Mouse (Mus musculus) embryo, embryonic 10.5 days (tissue): ENCODE data around the gene Dock4.

Source experiments
- DNase-seq: peaks from one replicate; pipeline ENCODE4 v3.0.0-alpha.2; 2015; ENCODE audit warnings: low spot score

The Dock4 gene

DNA sequence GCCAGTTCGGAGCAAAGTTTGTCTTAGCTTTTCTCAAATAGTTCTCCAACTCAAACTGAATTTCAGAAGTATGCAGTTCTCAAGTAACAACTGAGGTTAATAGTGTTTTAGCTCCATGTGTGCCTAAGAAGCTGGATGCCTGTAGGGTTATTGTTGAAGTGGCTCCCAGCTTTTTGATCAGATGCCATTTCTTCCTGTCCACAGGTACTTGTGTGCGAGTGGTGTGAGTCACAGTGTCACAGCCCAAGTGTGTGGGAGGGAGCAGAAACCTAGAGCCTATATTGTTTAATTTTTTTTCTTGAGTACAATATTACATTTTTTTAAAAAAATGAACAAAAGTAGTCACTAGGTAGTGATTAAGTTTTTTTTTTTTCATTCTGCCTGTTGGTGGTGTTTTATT is 313.5 kb downstream of the Dock4 start:
- no peak for DNase-seq

DNA sequence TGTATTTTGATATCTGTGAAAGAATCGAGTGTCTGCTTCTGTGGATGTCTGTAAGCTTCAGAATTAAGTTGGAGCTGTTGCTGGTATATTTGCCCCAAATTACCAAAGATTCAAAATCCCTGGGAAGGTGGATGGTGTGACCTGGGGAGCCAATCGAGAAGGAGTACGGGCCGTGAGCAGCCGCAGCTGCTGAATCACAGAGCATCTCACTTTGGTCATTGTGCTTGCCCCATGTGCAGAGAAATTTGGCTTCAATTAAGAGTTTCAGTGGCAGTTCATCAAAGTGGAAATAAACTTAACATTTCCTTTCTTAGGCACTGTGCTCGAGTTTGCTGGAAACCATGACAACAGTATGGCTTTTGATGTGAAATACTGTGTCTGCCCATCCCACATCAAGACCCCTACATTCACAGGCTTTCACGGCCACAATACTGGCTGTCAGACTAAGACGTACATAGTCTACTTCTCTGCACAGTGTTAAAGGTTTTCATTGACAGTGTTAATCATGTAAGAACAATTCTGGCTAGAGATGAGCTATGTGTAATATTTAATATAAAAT is 321.6 kb downstream of the Dock4 start:
- no peak for DNase-seq

- DNase-seq, result no peak
These were observed 327.3 kb downstream of the Dock4 start for GRCm38 (mm10) chr12:40773091-40773490.

- DNase-seq, result no peak
These were observed 335.8 kb downstream of the Dock4 start for GRCm38 (mm10) chr12:40781554-40781953.

- no peak for DNase-seq
These were observed 342.9 kb downstream of the Dock4 start for GRCm38 (mm10) chr12:40788621-40789111.

GRCm38 (mm10) chr12:40789379-40790361 is 343.9 kb downstream of the Dock4 start:
- peak; percentile 50 for DNase-seq

- DNase-seq, result no peak
These were observed 345.5 kb downstream of the Dock4 start for GRCm38 (mm10) chr12:40791221-40791620.

DNA sequence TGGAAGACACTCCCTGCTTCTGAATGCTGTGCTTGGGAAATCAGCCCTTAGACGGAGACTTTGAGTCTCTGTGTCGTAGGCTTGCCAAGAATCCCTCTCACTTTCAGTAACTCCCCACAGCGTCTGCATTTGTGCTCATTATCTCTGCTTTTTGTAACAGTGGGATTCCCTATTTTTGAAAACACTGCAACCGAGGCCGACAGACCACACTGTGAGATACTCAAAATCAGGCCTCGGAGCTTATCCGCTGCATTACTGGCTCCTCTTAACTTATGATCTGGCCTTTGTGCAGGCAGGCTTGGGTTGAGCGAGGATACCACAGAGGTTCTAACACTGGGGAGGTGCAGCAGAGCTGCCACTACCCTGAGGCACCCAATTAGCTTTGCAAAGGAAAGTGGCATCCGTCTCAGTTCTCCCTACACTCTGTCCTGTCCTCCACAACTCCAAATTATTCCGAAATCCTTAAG is 346.5 kb downstream of the Dock4 start:
- no peak for DNase-seq

- no peak for DNase-seq
These were observed 348.3 kb downstream of the Dock4 start for GRCm38 (mm10) chr12:40794066-40794465.

DNA sequence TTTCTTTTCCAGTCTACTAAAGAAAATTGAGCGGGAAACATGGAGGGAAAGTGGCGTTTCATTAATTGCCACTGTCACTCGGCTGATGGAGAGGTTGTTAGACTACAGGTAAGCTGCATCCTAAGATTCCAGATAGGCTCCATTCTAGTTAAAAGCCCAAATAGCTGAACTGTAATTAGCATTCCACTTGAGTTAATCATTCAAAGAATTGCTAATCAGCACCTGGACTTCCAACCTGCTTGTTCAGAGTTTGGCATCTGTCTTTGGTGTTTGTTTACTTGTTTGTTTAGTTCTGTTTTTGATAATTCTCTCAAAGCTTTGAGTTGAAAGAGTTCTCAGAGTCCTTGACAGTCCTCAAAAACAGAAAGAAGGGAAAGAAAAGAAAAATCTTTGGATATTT is 349.0 kb downstream of the Dock4 start:
- no peak for DNase-seq

GRCm38 (mm10) chr12:40795768-40796167 is 350.0 kb downstream of the Dock4 start:
- DNase-seq, result no peak

- no peak for DNase-seq
These were observed 351.2 kb downstream of the Dock4 start for GRCm38 (mm10) chr12:40796813-40797491.

- DNase-seq, result no peak
These were observed 352.0 kb downstream of the Dock4 start for GRCm38 (mm10) chr12:40797561-40798343.

- DNase-seq, result peak; percentile 34
These were observed 352.7 kb downstream of the Dock4 start for GRCm38 (mm10) chr12:40798344-40799017.

DNA sequence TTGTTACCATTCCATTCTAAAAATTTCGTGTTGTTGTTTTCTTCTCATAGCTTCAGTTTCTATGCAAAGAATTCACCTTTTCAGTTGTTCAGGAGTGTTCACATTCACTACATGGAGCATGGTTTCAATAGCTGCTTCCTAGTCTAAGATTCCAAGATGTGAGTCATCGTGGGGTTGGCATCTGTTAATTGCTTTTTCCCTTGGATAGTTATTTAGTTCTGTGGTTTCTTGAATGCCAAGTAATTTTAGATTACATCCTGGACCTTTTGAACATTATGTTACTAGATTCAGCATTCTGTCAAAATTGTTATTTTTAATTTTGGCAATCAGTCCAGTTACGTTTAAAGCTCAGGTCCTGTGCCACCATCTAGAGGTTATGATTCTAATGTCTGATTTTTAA is 355.7 kb downstream of the Dock4 start:
- no peak for DNase-seq

DNA sequence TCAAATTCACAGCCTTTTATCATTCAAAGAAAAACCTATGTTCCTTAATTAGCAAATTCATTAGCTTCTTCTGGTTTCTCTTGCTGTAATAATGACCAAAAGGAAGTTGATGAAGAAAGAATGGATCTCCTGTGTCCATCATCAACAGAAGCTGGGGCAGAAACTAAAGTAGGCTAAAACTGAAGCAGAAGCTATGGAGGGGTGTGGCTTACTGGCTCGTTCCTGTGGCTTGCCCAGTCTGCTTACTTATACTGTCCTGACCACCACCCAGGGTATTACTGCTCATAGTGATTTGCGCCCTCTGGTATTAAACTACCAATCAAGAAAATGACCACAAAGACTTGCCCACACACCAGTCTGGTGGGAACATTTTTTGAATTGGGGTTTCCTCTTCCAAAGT is 359.5 kb downstream of the Dock4 start:
- DNase-seq, result no peak

DNA sequence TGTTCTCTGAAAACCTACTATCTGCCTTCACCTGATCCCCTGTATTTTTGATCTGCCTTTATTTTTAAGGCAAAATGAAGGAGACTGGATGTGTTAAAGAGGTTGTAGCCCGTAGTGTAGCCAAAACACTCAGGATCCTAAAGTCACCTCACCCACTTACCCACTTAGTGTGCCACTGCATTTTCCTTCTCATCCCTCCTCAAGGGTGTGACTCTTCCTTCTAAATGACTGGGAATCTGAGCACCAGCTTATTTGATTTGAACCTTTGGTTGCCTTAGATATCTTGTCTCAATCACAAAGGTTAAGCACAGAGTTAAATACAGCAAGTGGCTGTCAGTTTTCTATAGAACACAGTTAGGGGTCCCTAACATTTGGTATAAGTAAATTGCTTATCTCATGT is 362.2 kb downstream of the Dock4 start:
- no peak for DNase-seq

- no peak for DNase-seq
These were observed 367.7 kb downstream of the Dock4 start for GRCm38 (mm10) chr12:40813474-40813873.

DNA sequence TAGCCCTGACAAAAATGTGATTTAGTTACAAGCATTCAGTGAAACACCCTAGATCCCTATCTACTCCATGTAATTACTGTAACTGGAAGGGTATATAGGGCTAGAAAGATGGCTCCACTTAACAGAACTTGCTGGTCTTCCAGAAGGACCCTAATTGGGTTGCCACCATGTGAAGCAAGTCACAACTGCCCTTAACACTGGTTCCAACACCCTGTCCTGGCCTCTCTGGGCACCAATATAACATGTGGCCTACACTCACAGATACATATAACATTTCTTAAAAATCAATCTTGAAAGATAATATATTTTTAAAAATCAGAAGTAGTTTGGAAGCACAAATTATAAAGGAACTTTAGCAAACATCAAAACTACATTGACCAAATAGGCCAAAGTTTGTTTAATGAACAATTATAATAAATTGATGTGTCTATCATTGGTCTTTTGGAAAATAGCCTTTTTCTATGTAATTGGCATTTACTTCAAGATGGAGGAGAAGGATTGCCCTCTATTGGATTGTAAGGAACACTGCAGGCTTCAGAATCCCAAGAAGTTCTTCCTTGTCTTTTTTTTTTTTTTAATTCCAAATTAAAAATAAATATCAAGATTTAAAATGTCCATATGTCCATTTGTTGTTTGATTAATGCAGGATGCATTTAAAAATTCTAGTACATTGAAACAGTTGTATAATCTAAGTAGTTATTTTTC is 369.1 kb downstream of the Dock4 start:
- peak; percentile 39 for DNase-seq

DNA sequence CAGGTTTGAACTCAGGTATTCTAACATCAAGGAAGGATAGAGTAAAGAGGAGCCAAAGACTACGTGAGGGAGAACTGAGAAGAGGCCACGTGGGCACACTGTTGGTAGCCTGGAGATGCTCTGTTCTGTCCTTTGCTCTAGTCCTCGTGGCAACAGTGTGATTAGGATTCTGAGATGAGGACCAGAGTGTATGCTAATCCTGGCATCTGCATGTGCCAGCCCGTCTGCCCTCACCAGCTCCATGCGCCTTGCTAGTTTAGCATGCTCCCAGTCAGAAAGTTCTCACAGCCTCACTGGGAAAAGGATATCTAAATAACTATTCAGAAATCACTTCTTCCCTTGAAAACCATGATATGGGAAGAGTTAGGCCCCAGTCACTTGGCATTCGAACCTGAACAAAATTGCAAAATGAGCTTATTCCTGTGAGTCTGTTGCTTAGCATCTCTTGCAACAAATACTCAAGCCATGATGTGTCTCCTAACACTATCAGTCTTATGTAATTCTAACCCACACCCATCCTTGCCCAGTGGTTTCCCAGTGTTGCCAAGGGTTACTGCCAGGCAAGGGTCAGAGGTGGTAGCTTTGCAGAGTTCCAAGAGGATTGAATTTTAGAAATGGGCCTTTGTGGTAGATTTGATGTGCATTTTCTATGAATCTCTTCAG is 372.4 kb downstream of the Dock4 start:
- no peak for DNase-seq
